22 mouse cellular contexts compared by ENCODE assay signal in genomic region chr17:24260516-24260915, GRCm38 (mm10). TPM values are rescaled to one million over a fixed set of nuclear protein-coding genes. Genes with fewer than 3 reads are reported as not detected.
DNase-seq lines count a peak whose midpoint lies in the region; ATAC-seq and TF ChIP-seq lines count a peak whose summit lies in the region.
"Had no signal": no experiment of that assay in that cellular context is flagged by ENCODE, and none has a peak within 500 bp of the region (broad histone marks: within the 10 kb centered on the region; RNA-seq: fewer than 3 reads in every experiment).

No protein-coding gene starts in this region.

- 0 out of 2 replicates have a peak overlapping the region, but pooled peaks have one; percentile 2 for H3K4me2 ChIP-seq in limb, embryonic 12.5 days
- 0 out of 2 replicates have a peak overlapping the region, but pooled peaks have one; percentile 1 for H3K4me2 ChIP-seq in limb, embryonic 13.5 days (replicated peaks)
- H3K4me2 ChIP-seq: embryonic facial prominence, embryonic 12.5 days; forebrain, embryonic 13.5 days; hindbrain, embryonic 13.5 days had no signal

- WGBS in limb, embryonic 12.5 days, result 40% methylated on average over 4 of the region's 4 CpGs
- WGBS in limb, embryonic 10.5 days, result 61% methylated on average over 4 of the region's 4 CpGs
- 31% methylated on average over 4 of the region's 4 CpGs for WGBS in limb, embryonic 13.5 days

- H3K4me1 ChIP-seq in limb, embryonic 12.5 days (replicated peaks), result no peaks in the 10 kb centered on the region
- no peaks in the 10 kb centered on the region for H3K4me1 ChIP-seq in limb, embryonic 10.5 days
- peaks cover 12% of the 10 kb centered on the region for H3K4me1 ChIP-seq in bone marrow macrophage, adult 2 months (ENCODE audit: control insufficient read depth, insufficient read depth, low read length)
- H3K4me1 ChIP-seq in limb, embryonic 13.5 days, result peaks cover 7% of the 10 kb centered on the region
- H3K4me1 ChIP-seq: embryonic facial prominence, embryonic 12.5 days; forebrain, embryonic 13.5 days; heart, embryonic 10.5 days; hindbrain, embryonic 13.5 days had no signal

- no peak for ATAC-seq in limb, embryonic 12.5 days (ENCODE audit: insufficient number of reproducible peaks, insufficient read depth, low FRiP score, low TSS enrichment, low read depth)
- no peak for ATAC-seq in limb, embryonic 13.5 days (ENCODE audit: low FRiP score, low read depth)
- peak; percentile 61; the same call in 1 of the 2 replicates for ATAC-seq in monocyte, adult 5-6 weeks (replicated peaks; ENCODE audit: insufficient number of reproducible peaks, low FRiP score, low TSS enrichment, poor library complexity, severe bottlenecking)
- ATAC-seq: forebrain, embryonic 13.5 days; forebrain, postnatal 0 days; hindbrain, postnatal 0 days had no signal

- H3K36me3 ChIP-seq in limb, embryonic 12.5 days, result no peaks in the 10 kb centered on the region
- H3K36me3 ChIP-seq in limb, embryonic 10.5 days, result no peaks in the 10 kb centered on the region
- no peaks in the 10 kb centered on the region for H3K36me3 ChIP-seq in limb, embryonic 13.5 days
- H3K36me3 ChIP-seq: embryonic facial prominence, embryonic 12.5 days; heart, embryonic 10.5 days; hindbrain, embryonic 13.5 days had no signal

- H3K4me3 ChIP-seq in limb, embryonic 12.5 days (replicated peaks), result no peak overlapping the region
- no peak overlapping the region for H3K4me3 ChIP-seq in limb, embryonic 10.5 days
- H3K4me3 ChIP-seq in bone marrow macrophage, adult 2 months (ENCODE audit: insufficient read depth, low read length), result no peak overlapping the region
- H3K4me3 ChIP-seq in limb, embryonic 13.5 days, result no peak overlapping the region
- H3K4me3 ChIP-seq: embryonic facial prominence, embryonic 12.5 days; forebrain, embryonic 13.5 days; gastrocnemius, adult 2 months; heart, embryonic 10.5 days; hindbrain, embryonic 13.5 days had no signal

- peak overlapping the region; percentile 42; the same call in 1 of the 2 replicates for H3K27ac ChIP-seq in limb, embryonic 12.5 days
- H3K27ac ChIP-seq in limb, embryonic 10.5 days, result no peak overlapping the region
- H3K27ac ChIP-seq in bone marrow macrophage, adult 2 months (ENCODE audit: insufficient read depth, low read depth, low read length), result peak overlapping the region; percentile 67
- H3K27ac ChIP-seq in limb, embryonic 13.5 days, result no peak overlapping the region; the same call in 1 of the 2 replicates
- H3K27ac ChIP-seq: embryonic facial prominence, embryonic 12.5 days; forebrain, embryonic 13.5 days; gastrocnemius, adult 2 months; heart, embryonic 10.5 days; hindbrain, embryonic 13.5 days; hindbrain, postnatal 0 days had no signal

- H3K9me3 ChIP-seq in limb, embryonic 12.5 days, result no peaks in the 10 kb centered on the region; the same call in 1 of the 2 replicates
- no peaks in the 10 kb centered on the region for H3K9me3 ChIP-seq in limb, embryonic 10.5 days (replicated peaks)
- H3K9me3 ChIP-seq in limb, embryonic 13.5 days, result no peaks in the 10 kb centered on the region; the same call in 1 of the 2 replicates
- H3K9me3 ChIP-seq: embryonic facial prominence, embryonic 12.5 days; heart, embryonic 10.5 days; hindbrain, embryonic 13.5 days had no signal

- H3K9ac ChIP-seq in limb, embryonic 12.5 days (replicated peaks), result no peak overlapping the region
- H3K9ac ChIP-seq in limb, embryonic 13.5 days, result no peak overlapping the region; the same call in 1 of the 2 replicates
- H3K9ac ChIP-seq: embryonic facial prominence, embryonic 12.5 days; forebrain, embryonic 13.5 days; forebrain, postnatal 0 days; hindbrain, embryonic 13.5 days had no signal

- no peak for TF ChIP-seq CTCF in bone marrow macrophage, adult 2 months (IDR thresholded peaks at IDR 0.05; ENCODE audit: low read depth, low read length)

- no peak for TF ChIP-seq POLR2A in bone marrow macrophage, adult 2 months (IDR thresholded peaks at IDR 0.05; ENCODE audit: borderline replicate concordance, low read depth, low read length)

- DNase-seq in limb, embryonic 10.5 days (ENCODE audit: low spot score), result no peak
- no peak for DNase-seq in gastrocnemius, adult 18-20 months (ENCODE audit: low spot score)
- DNase-seq in cerebellum, postnatal 36 days, result no peak
- no peak for DNase-seq in natural killer cell, adult 2 months (ENCODE audit: low spot score in 2 of 2)
- DNase-seq: adrenal gland, postnatal 14 days; cerebellum, adult 2 months; cerebellum, postnatal 10 days; forebrain, postnatal 0 days; gastrocnemius, adult 2 months; gastrocnemius, postnatal 25 days; heart, adult 18-20 months; heart, postnatal 10 days; heart, postnatal 4 days had no signal

- no peaks in the 10 kb centered on the region for H3K27me3 ChIP-seq in limb, embryonic 12.5 days
- no peaks in the 10 kb centered on the region for H3K27me3 ChIP-seq in limb, embryonic 10.5 days (ENCODE audit: low read depth, poor library complexity, severe bottlenecking)
- H3K27me3 ChIP-seq in limb, embryonic 13.5 days, result no peaks in the 10 kb centered on the region
- H3K27me3 ChIP-seq: embryonic facial prominence, embryonic 12.5 days; forebrain, embryonic 13.5 days; hindbrain, embryonic 13.5 days had no signal

RNA-seq across cellular contexts. Expression of gene Ccnf, which starts 9.2 kb away (rescaled TPM):
- 90.7 and 92.7 TPM in 2 replicates for polyA plus RNA-seq in limb, embryonic 12.5 days (2016; fragmentation: Nextera tagmentation; extraction: Ambion mirVana)
- polyA plus RNA-seq in limb, embryonic 10.5 days (2016; fragmentation: Nextera tagmentation; extraction: Ambion mirVana), result 117 and 120 TPM in 2 replicates
- polyA plus RNA-seq in bone marrow macrophage, adult 2 months (2012; ENCODE audit: insufficient read depth, insufficient read length, missing spikeins), result 25.8 and 33.4 TPM in 2 replicates
- 65.4 and 67.0 TPM in 2 replicates for polyA plus RNA-seq in limb, embryonic 13.5 days (2015; fragmentation: Nextera tagmentation; extraction: Ambion mirVana)
- 1.6 to 4.6 TPM (median 2.0 TPM) in 3 replicates for total RNA-seq in monocyte, adult 5-6 weeks (2017)
- total RNA-seq in gastrocnemius, adult 18-20 months (2021), result under 1 TPM; 0.25 to 0.50 TPM

RNA-seq across cellular contexts. Expression of gene Tedc2, which starts 39.9 kb away (rescaled TPM):
- polyA plus RNA-seq in limb, embryonic 12.5 days (2016; fragmentation: Nextera tagmentation; extraction: Ambion mirVana), result 18.3 and 20.2 TPM in 2 replicates
- polyA plus RNA-seq in limb, embryonic 10.5 days (2016; fragmentation: Nextera tagmentation; extraction: Ambion mirVana), result 24.1 and 24.5 TPM in 2 replicates
- 7.7 and 8.5 TPM in 2 replicates for polyA plus RNA-seq in bone marrow macrophage, adult 2 months (2012; ENCODE audit: insufficient read depth, insufficient read length, missing spikeins)
- 15.8 and 16.3 TPM in 2 replicates for polyA plus RNA-seq in limb, embryonic 13.5 days (2015; fragmentation: Nextera tagmentation; extraction: Ambion mirVana)
- total RNA-seq in monocyte, adult 5-6 weeks (2017), result 2.9 to 6.6 TPM (median 3.1 TPM) in 3 replicates
- 1 to 10 TPM; 1.2 to 1.5 TPM for total RNA-seq in gastrocnemius, adult 18-20 months (2021)

RNA-seq across cellular contexts. Expression of gene Ntn3, which starts 51.2 kb away (rescaled TPM):
- polyA plus RNA-seq in limb, embryonic 12.5 days (2016; fragmentation: Nextera tagmentation; extraction: Ambion mirVana), result 19.5 and 19.8 TPM in 2 replicates
- polyA plus RNA-seq in limb, embryonic 10.5 days (2016; fragmentation: Nextera tagmentation; extraction: Ambion mirVana), result 6.7 and 10.7 TPM in 2 replicates
- polyA plus RNA-seq in bone marrow macrophage, adult 2 months (2012; ENCODE audit: insufficient read depth, insufficient read length, missing spikeins), result 0.47 TPM in 1 of 2 replicates, not detected in the other
- 14.5 and 14.9 TPM in 2 replicates for polyA plus RNA-seq in limb, embryonic 13.5 days (2015; fragmentation: Nextera tagmentation; extraction: Ambion mirVana)
- total RNA-seq in monocyte, adult 5-6 weeks (2017), result not detected in 3 replicates
- total RNA-seq in gastrocnemius, adult 18-20 months (2021), result under 1 TPM; 0.21 to 0.31 TPM

RNA-seq across cellular contexts. Expression of gene Tbc1d24, which starts 55.2 kb away (rescaled TPM):
- polyA plus RNA-seq in limb, embryonic 12.5 days (2016; fragmentation: Nextera tagmentation; extraction: Ambion mirVana), result 6.7 and 9.9 TPM in 2 replicates
- polyA plus RNA-seq in limb, embryonic 10.5 days (2016; fragmentation: Nextera tagmentation; extraction: Ambion mirVana), result 3.9 and 8.7 TPM in 2 replicates
- polyA plus RNA-seq in bone marrow macrophage, adult 2 months (2012; ENCODE audit: insufficient read depth, insufficient read length, missing spikeins), result 23.0 and 24.0 TPM in 2 replicates
- polyA plus RNA-seq in limb, embryonic 13.5 days (2015; fragmentation: Nextera tagmentation; extraction: Ambion mirVana), result 9.1 and 10.2 TPM in 2 replicates
- total RNA-seq in monocyte, adult 5-6 weeks (2017), result 0.68 to 1.0 TPM (median 0.96 TPM) in 3 replicates
- total RNA-seq in gastrocnemius, adult 18-20 months (2021), result 1 to 10 TPM; 4.2 to 5.5 TPM

Comparison
In these comparisons a context has a peak if more than half of its experiments do, and no peak if none do; other contexts are left out.
1. H3K27ac ChIP-seq: peak in limb, embryonic 12.5 days (single experiment) and bone marrow macrophage, adult 2 months (single experiment); none in limb, embryonic 10.5 days (single experiment) and limb, embryonic 13.5 days (single experiment).